In genomic region chr7:143105258-143105897, GRCm38 (mm10) we compare ENCODE assay signal across 20 mouse cellular contexts. TPM values are rescaled to one million over a fixed set of nuclear protein-coding genes. Genes with fewer than 3 reads are reported as not detected.
DNase-seq lines count a peak whose midpoint lies in the region; ATAC-seq lines count a peak whose summit lies in the region.
"Had no signal": no experiment of that assay in that cellular context is flagged by ENCODE, and none has a peak within 500 bp of the region (broad histone marks: within the 10 kb centered on the region; RNA-seq: fewer than 3 reads in every experiment).

No protein-coding gene starts in this region.

- H3K9me3 ChIP-seq in forebrain, embryonic 15.5 days = no peaks in the 10 kb centered on the region
- H3K9me3 ChIP-seq: embryonic facial prominence, embryonic 13.5 days; limb, embryonic 12.5 days; liver, embryonic 13.5 days; midbrain, embryonic 12.5 days; neural tube, embryonic 15.5 days had no signal

- 62% methylated on average over 11 of the region's 11 CpGs for WGBS in forebrain, embryonic 15.5 days

- H3K4me2 ChIP-seq in forebrain, embryonic 15.5 days (replicated peaks) = no peak overlapping the region
- H3K4me2 ChIP-seq: embryonic facial prominence, embryonic 13.5 days; limb, embryonic 12.5 days; liver, embryonic 13.5 days; midbrain, embryonic 12.5 days; neural tube, embryonic 15.5 days had no signal

- intact Hi-C loops in heart, postnatal 25 days (cut with DNase I) = no loop called here

- H3K9ac ChIP-seq in forebrain, embryonic 15.5 days (replicated peaks) = no peak overlapping the region
- H3K9ac ChIP-seq: embryonic facial prominence, embryonic 13.5 days; limb, embryonic 12.5 days; liver, embryonic 13.5 days; midbrain, embryonic 12.5 days; neural tube, embryonic 15.5 days had no signal

- no peaks in the 10 kb centered on the region for H3K36me3 ChIP-seq in forebrain, embryonic 15.5 days
- H3K36me3 ChIP-seq: embryonic facial prominence, embryonic 13.5 days; limb, embryonic 12.5 days; liver, embryonic 13.5 days; midbrain, embryonic 12.5 days; neural tube, embryonic 15.5 days had no signal

- H3K27ac ChIP-seq in forebrain, embryonic 15.5 days (replicated peaks) = no peak overlapping the region
- H3K27ac ChIP-seq: embryonic facial prominence, embryonic 13.5 days; limb, embryonic 12.5 days; liver, embryonic 13.5 days; midbrain, embryonic 12.5 days; neural tube, embryonic 15.5 days had no signal

- peak; percentile 76 for DNase-seq in heart, adult 11 months
- no peak for DNase-seq in heart, postnatal 25 days (ENCODE audit: low spot score)
- peak; percentile 62 for DNase-seq in urinary bladder, postnatal 14 days (ENCODE audit: low spot score)
- DNase-seq in urinary bladder, postnatal 36 days (ENCODE audit: low spot score in 2 of 2) = no peak
- DNase-seq in lung, postnatal 10 days = peak; percentile 50
- no peak for DNase-seq in thymus, postnatal 36 days
- DNase-seq in layer of hippocampus, adult 18-20 months (ENCODE audit: low spot score in 2 of 2) = no peak
- DNase-seq: adrenal gland, postnatal 25 days; cerebellum, adult 18-20 months; gastrocnemius, postnatal 14 days; layer of hippocampus, adult 9-11 months; liver, embryonic 13.5 days had no signal

- no peak for ATAC-seq in forebrain, embryonic 15.5 days (replicated peaks)

- no peak overlapping the region for H3K4me3 ChIP-seq in forebrain, embryonic 15.5 days
- H3K4me3 ChIP-seq: embryonic facial prominence, embryonic 13.5 days; limb, embryonic 12.5 days; liver, embryonic 13.5 days; midbrain, embryonic 12.5 days; myocyte; neural tube, embryonic 15.5 days had no signal

- H3K27me3 ChIP-seq in forebrain, embryonic 15.5 days = peaks cover 37% of the 10 kb centered on the region

- peaks cover 6% of the 10 kb centered on the region; the same call in 1 of the 2 replicates for H3K4me1 ChIP-seq in forebrain, embryonic 15.5 days

RNA-seq across cellular contexts. Expression of gene Kcnq1, which starts 0.8 kb away (rescaled TPM):
- 10 to 100 TPM; 37.4 to 37.7 TPM for total RNA-seq in heart, postnatal 25 days (2021)
- under 1 TPM; 0.28 to 0.40 TPM for total RNA-seq in layer of hippocampus, adult 18-20 months (2021)
- 0.81 and 1.4 TPM in 2 replicates for polyA plus RNA-seq in forebrain, embryonic 15.5 days (2015; fragmentation: Nextera tagmentation; extraction: Ambion mirVana)
- total RNA-seq: CH12.LX had no signal

RNA-seq across cellular contexts. Expression of gene Trpm5, which starts 10.9 kb away (rescaled TPM):
- total RNA-seq in heart, postnatal 25 days (2021) = not detected
- total RNA-seq in layer of hippocampus, adult 18-20 months (2021) = under 1 TPM in 1 of 2 experiments, not detected in 1; 0.07 TPM
- 1.2 and 1.3 TPM in 2 replicates for polyA plus RNA-seq in forebrain, embryonic 15.5 days (2015; fragmentation: Nextera tagmentation; extraction: Ambion mirVana)
- total RNA-seq: left cerebral cortex, adult 8-10 months had no signal

RNA-seq across cellular contexts. Expression of gene Tssc4, which starts 36.3 kb away (rescaled TPM):
- 10 to 100 TPM; 13.8 to 19.6 TPM for total RNA-seq in heart, postnatal 25 days (2021)
- total RNA-seq in layer of hippocampus, adult 18-20 months (2021) = 10 to 100 TPM; 39.1 to 48.2 TPM
- polyA plus RNA-seq in forebrain, embryonic 15.5 days (2015; fragmentation: Nextera tagmentation; extraction: Ambion mirVana) = 103 and 106 TPM in 2 replicates

RNA-seq across cellular contexts. Expression of gene Cd81, which starts 52.8 kb away (rescaled TPM):
- 100 to 1,000 TPM; 424 to 455 TPM for total RNA-seq in heart, postnatal 25 days (2021)
- total RNA-seq in layer of hippocampus, adult 18-20 months (2021) = 100 to 1,000 TPM; 459 to 481 TPM
- 286 and 294 TPM in 2 replicates for polyA plus RNA-seq in forebrain, embryonic 15.5 days (2015; fragmentation: Nextera tagmentation; extraction: Ambion mirVana)

Comparison
In these comparisons a context has a peak if more than half of its experiments do, and no peak if none do; other contexts are left out.
1. DNase-seq: peak in heart, adult 11 months (single experiment), urinary bladder, postnatal 14 days (single experiment) and lung, postnatal 10 days (single experiment); none in heart, postnatal 25 days (single experiment), urinary bladder, postnatal 36 days (0 of 2), thymus, postnatal 36 days (0 of 2) and layer of hippocampus, adult 18-20 months (0 of 2).
2. RNA of gene Kcnq1, which starts 0.8 kb away (total RNA-seq): 37.4 to 37.7 TPM in heart, postnatal 25 days; 0.28 to 0.40 TPM in layer of hippocampus, adult 18-20 months; every median in the first group is over 10 times any median in the second.